In genomic region chr16:18342650-18343570, GRCm38 (mm10) we compare ENCODE assay signal across 8 mouse cellular contexts. TPM values are rescaled to one million over a fixed set of nuclear protein-coding genes. Genes with fewer than 3 reads are reported as not detected.
A peak's percentile ranks its signal among the peaks of the same experiment; 100 is the strongest.
DNase-seq lines count a peak whose midpoint lies in the region; ATAC-seq and TF ChIP-seq lines count a peak whose summit lies in the region.

No protein-coding gene starts in this region.

- TF ChIP-seq CTCF in layer of hippocampus, adult 2 months (conservative IDR thresholded peaks at IDR 0.05): no peak

- H3K4me2 ChIP-seq in forebrain, embryonic 15.5 days (replicated peaks): peak overlapping the region; percentile 59
- H3K4me2 ChIP-seq in midbrain, embryonic 13.5 days (replicated peaks): peak overlapping the region; percentile 75

- no peak for DNase-seq in layer of hippocampus, adult 2 months (ENCODE audit: low spot score in 2 of 2)
- DNase-seq in layer of hippocampus, adult 11-12 months (ENCODE audit: low spot score): no peak
- peak; percentile 20 for DNase-seq in NIH3T3 (ENCODE audit: low read depth)
- DNase-seq in kidney, adult 18-20 months: peak; percentile 49
- DNase-seq in gastrocnemius, postnatal 10 days: no peak

- H3K27me3 ChIP-seq in forebrain, embryonic 15.5 days: no peaks in the 10 kb centered on the region
- H3K27me3 ChIP-seq in midbrain, embryonic 13.5 days: 0 out of 2 replicates have a peak, but pooled peaks cover 5% of the 10 kb centered on the region

- H3K36me3 ChIP-seq in forebrain, embryonic 15.5 days: no peaks in the 10 kb centered on the region
- H3K36me3 ChIP-seq in midbrain, embryonic 13.5 days: peaks cover 12% of the 10 kb centered on the region; the same call in 1 of the 2 replicates

- H3K27ac ChIP-seq in layer of hippocampus, adult 2 months: peak overlapping the region; percentile 91
- peak overlapping the region; percentile 77 for H3K27ac ChIP-seq in forebrain, embryonic 15.5 days (replicated peaks)
- H3K27ac ChIP-seq in midbrain, embryonic 13.5 days: peak overlapping the region; percentile 78

- H3K9ac ChIP-seq in forebrain, embryonic 15.5 days (replicated peaks): peak overlapping the region; percentile 72
- peak overlapping the region; percentile 73 for H3K9ac ChIP-seq in midbrain, embryonic 13.5 days (replicated peaks)

- H3K9me3 ChIP-seq in forebrain, embryonic 15.5 days: no peaks in the 10 kb centered on the region
- H3K9me3 ChIP-seq in midbrain, embryonic 13.5 days: no peaks in the 10 kb centered on the region

- peak; percentile 7 for ATAC-seq in forebrain, embryonic 15.5 days (replicated peaks)
- ATAC-seq in midbrain, embryonic 13.5 days: no peak
- ATAC-seq in activated CD4-positive, CD25-positive, alpha-beta regulatory T cell, adult 4 months: no peak

- WGBS in forebrain, embryonic 15.5 days: 50% methylated on average over 9 of the region's 9 CpGs
- WGBS in midbrain, embryonic 13.5 days: 45% methylated on average over 9 of the region's 9 CpGs

- peak overlapping the region; percentile 88 for H3K4me3 ChIP-seq in layer of hippocampus, adult 2 months
- peak overlapping the region; percentile 84 for H3K4me3 ChIP-seq in forebrain, embryonic 15.5 days
- peak overlapping the region; percentile 56 for H3K4me3 ChIP-seq in midbrain, embryonic 13.5 days (replicated peaks)

- H3K4me1 ChIP-seq in forebrain, embryonic 15.5 days: peaks cover 48% of the 10 kb centered on the region
- peaks cover 54% of the 10 kb centered on the region for H3K4me1 ChIP-seq in midbrain, embryonic 13.5 days (replicated peaks)

RNA-seq across cellular contexts. Expression of gene Tango2, which starts 5.0 kb away (rescaled TPM):
- total RNA-seq in layer of hippocampus, adult 2 months (2021): 100 to 1,000 TPM; 128 to 130 TPM
- 76.5 and 78.1 TPM in 2 replicates for polyA plus RNA-seq in forebrain, embryonic 15.5 days (2015; fragmentation: Nextera tagmentation; extraction: Ambion mirVana)
- 63.1 and 66.5 TPM in 2 replicates for polyA plus RNA-seq in midbrain, embryonic 13.5 days (2015; fragmentation: Nextera tagmentation; extraction: Ambion mirVana)
- 10 to 100 TPM; 11.9 to 12.6 TPM for total RNA-seq in gastrocnemius, postnatal 10 days (2021)
- 10 to 100 TPM; 55.4 to 58.0 TPM for polyA plus RNA-seq in activated CD4-positive, CD25-positive, alpha-beta regulatory T cell, adult 4 months (2017; shearing (Covaris generic))

RNA-seq across cellular contexts. Expression of gene Arvcf, which starts 5.1 kb away (rescaled TPM):
- 10 to 100 TPM; 40.4 to 41.4 TPM for total RNA-seq in layer of hippocampus, adult 2 months (2021)
- polyA plus RNA-seq in forebrain, embryonic 15.5 days (2015; fragmentation: Nextera tagmentation; extraction: Ambion mirVana): 63.3 and 72.0 TPM in 2 replicates
- polyA plus RNA-seq in midbrain, embryonic 13.5 days (2015; fragmentation: Nextera tagmentation; extraction: Ambion mirVana): 109 and 111 TPM in 2 replicates
- total RNA-seq in gastrocnemius, postnatal 10 days (2021): 10 to 100 TPM; 16.4 to 27.9 TPM
- polyA plus RNA-seq in activated CD4-positive, CD25-positive, alpha-beta regulatory T cell, adult 4 months (2017; shearing (Covaris generic)): under 1 TPM; 0.51 to 0.93 TPM

RNA-seq across cellular contexts. Expression of gene Dgcr8, which starts 53.9 kb away (rescaled TPM):
- total RNA-seq in layer of hippocampus, adult 2 months (2021): 10 to 100 TPM; 46.1 to 46.7 TPM
- polyA plus RNA-seq in forebrain, embryonic 15.5 days (2015; fragmentation: Nextera tagmentation; extraction: Ambion mirVana): 38.5 and 40.9 TPM in 2 replicates
- polyA plus RNA-seq in midbrain, embryonic 13.5 days (2015; fragmentation: Nextera tagmentation; extraction: Ambion mirVana): 36.3 and 39.7 TPM in 2 replicates
- 10 to 100 TPM; 23.6 to 33.4 TPM for total RNA-seq in gastrocnemius, postnatal 10 days (2021)
- 10 to 100 TPM; 22.0 to 24.5 TPM for polyA plus RNA-seq in activated CD4-positive, CD25-positive, alpha-beta regulatory T cell, adult 4 months (2017; shearing (Covaris generic))

Comparison
In these comparisons a context has a peak if more than half of its experiments do, and no peak if none do; other contexts are left out.
1. DNase-seq: peak in NIH3T3 (single experiment) and kidney, adult 18-20 months (single experiment); none in layer of hippocampus, adult 2 months (0 of 2), layer of hippocampus, adult 11-12 months (single experiment) and gastrocnemius, postnatal 10 days (single experiment).
2. RNA of gene Arvcf, which starts 5.1 kb away (polyA plus RNA-seq): 109 to 111 TPM in midbrain, embryonic 13.5 days and 63.3 to 72.0 TPM in forebrain, embryonic 15.5 days; 0.51 to 0.93 TPM in activated CD4-positive, CD25-positive, alpha-beta regulatory T cell, adult 4 months; every median in the first group is over 10 times any median in the second.
3. Peak in every context shown above with its lines, with median percentiles within 50 percentile points of each other: H3K27ac ChIP-seq and H3K4me3 ChIP-seq.